Mouse (Mus musculus): Measurements from ENCODE around the gene Ascl4.

DNA sequence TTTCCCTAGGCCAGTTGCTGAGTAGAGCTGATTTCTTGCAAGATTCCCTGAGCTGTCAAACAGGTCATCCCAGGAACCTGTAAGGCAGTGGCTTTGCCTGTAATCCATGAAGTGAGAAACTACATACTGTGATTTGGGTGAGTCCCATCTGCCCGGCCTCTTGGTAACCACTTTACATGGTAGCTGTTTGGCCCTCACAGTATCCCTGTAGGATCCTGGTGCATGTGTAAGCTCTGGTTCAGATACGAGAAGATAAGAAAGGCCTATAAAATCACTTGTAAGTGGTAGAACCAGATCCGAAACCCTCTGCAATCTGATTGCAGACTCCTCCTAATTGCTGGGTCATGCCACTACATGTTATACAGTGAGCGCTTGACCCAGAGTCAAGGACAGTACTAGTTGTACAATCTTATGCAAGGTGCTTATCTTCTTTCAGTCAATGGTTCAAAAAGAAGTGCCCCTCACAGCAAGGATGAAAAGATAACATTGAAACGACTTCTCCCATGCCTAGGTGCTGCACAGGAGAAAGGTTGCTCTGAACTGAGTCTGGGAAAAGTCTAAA is 67.1 kb downstream of the Ascl4 start:
- TF ChIP-seq EP300 (IDR thresholded peaks at IDR 0.05; ENCODE audit: low read depth): no peak
- no peak for TF ChIP-seq CTCF (IDR thresholded peaks at IDR 0.05; ENCODE audit: low read depth)

Data from liver, embryonic 14.5 days (tissue).